Mouse (Mus musculus) neural tube, embryonic 12.5 days (tissue): Measurements from ENCODE around the gene Foxd1. TPM values are rescaled to one million over a fixed set of nuclear protein-coding genes. Genes with fewer than 3 reads are reported as not detected.

Experiments used
- ATAC-seq: fragments of 200-750 bp; cut with Nextera tagmentation; 2 replicates; pipeline ENCODE4 v1.8.0; 2017; ENCODE audit warnings: low read depth, mild to moderate bottlenecking, moderate TSS enrichment, moderate library complexity; ENCODE audit not compliant: low FRiP score
- H3K27ac ChIP-seq: fragments of 300-500 bp; sonication (generic); 2 replicates; pipeline ENCODE4 v1.5.1; 2016
- H3K27me3 ChIP-seq: fragments of 300-500 bp; sonication (generic); replicated peaks from 2 replicates; pipeline ENCODE4 v1.6.1; 2016; ENCODE audit warnings: mild to moderate bottlenecking
- H3K36me3 ChIP-seq: fragments of 300-500 bp; sonication (generic); 2 replicates; pipeline ENCODE4 v1.6.1; 2016; ENCODE audit warnings: mild to moderate bottlenecking
- H3K4me1 ChIP-seq: fragments of 300-500 bp; sonication (generic); 2 replicates; pipeline ENCODE4 v1.6.1; 2016
- H3K4me2 ChIP-seq: fragments of 300-500 bp; sonication (generic); replicated peaks from 2 replicates; pipeline ENCODE4 v1.6.1; 2016; ENCODE audit warnings: mild to moderate bottlenecking
- H3K4me3 ChIP-seq: fragments of 300-500 bp; sonication (generic); 2 replicates; pipeline ENCODE4 v1.5.1; 2016
- H3K9ac ChIP-seq: fragments of 300-500 bp; sonication (generic); 2 replicates; pipeline ENCODE4 v1.6.1; 2016; ENCODE audit warnings: mild to moderate bottlenecking
- H3K9me3 ChIP-seq: fragments of 300-500 bp; sonication (generic); 2 replicates; pipeline ENCODE4 v1.6.1; 2016; ENCODE audit warnings: mild to moderate bottlenecking
- WGBS: fragments of 180-500 bp; shearing (Covaris S2); methylation state at CpG from one replicate; pipeline ENCODE4 v1.1.7; 2016; 5-methylcytosine and 5-hydroxymethylcytosine counted together
- polyA plus RNA-seq: library from polyadenylated mRNA; unstranded; fragments of >200 nt; fragmentation: Nextera tagmentation; extraction: Ambion mirVana; gene quantifications from 2 replicates; pipeline ENCODE4 v1.2.1, GENCODE M21; 2016

The Foxd1 gene
- polyA plus RNA-seq, 1 experiment from 2014 or later = 4.9 TPM

DNA sequence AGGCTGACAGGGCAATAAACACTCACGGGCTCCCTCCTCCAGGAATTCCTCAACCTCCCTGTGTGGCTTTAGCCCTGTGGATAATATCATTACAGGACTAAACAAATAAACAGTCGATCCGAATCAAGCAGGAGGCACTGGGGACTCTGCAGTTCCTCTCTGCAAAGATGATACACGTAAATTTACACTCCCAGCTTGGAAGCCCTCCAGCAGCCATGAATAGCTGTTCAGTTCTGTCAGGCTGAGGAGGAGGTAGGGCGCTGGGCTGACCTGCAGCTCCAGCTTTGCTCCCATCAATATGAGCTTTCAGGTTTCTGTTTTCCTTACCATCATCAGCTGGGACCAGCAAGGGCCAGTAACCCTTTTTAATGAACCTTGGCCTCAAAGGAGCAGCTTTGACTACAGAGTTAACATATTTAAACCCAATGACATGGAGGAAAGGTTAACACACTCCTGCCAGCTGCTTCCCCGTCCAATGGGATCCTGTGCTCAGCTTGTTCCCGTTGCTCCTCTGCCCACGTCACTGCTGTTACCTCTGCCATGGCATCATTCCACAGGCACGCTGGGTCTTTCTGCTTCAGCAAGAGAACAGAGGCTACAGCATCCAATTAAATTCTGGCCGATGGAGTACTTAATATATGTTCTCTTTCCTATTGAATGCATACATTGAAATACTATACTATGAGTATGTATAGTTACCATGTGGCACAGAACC lies 39.5 kb downstream of the Foxd1 start:
- H3K9ac ChIP-seq = no peak overlapping the region
- peaks cover 9% of the 10 kb centered on the region for H3K4me1 ChIP-seq
- no peaks in the 10 kb centered on the region for H3K9me3 ChIP-seq
- no peak overlapping the region for H3K27ac ChIP-seq
- H3K4me2 ChIP-seq = no peak overlapping the region
- H3K36me3 ChIP-seq = no peaks in the 10 kb centered on the region
- ATAC-seq = no peak
- no peak overlapping the region for H3K4me3 ChIP-seq
- peaks cover 58% of the 10 kb centered on the region for H3K27me3 ChIP-seq
- 26% methylated on average over 10 of the region's 10 CpGs for WGBS

Other genes starting within 250 kb of the Foxd1 start
- gene Arhgef28, start 147.8 kb upstream of the Foxd1 start, polyA plus RNA-seq = 11.4 and 11.7 TPM in 2 replicates
- gene Utp15, start 91.2 kb upstream of the Foxd1 start, polyA plus RNA-seq = 33.6 and 34.9 TPM in 2 replicates
- 41.4 and 46.1 TPM in 2 replicates for gene Ankra2, start 91.2 kb upstream of the Foxd1 start, polyA plus RNA-seq
- not detected in 2 replicates for gene Gm21976, start 74.4 kb upstream of the Foxd1 start, polyA plus RNA-seq
- gene Btf3, start 37.2 kb upstream of the Foxd1 start, polyA plus RNA-seq = 648 and 669 TPM in 2 replicates
- gene Gm10320, start 137.8 kb downstream of the Foxd1 start, polyA plus RNA-seq = 0.65 and 1.0 TPM in 2 replicates